Mouse (Mus musculus): ENCODE measurements around the gene Tmem160. TPM values are rescaled to one million over a fixed set of nuclear protein-coding genes. Genes with fewer than 3 reads are reported as not detected.

The Tmem160 gene
- polyA plus RNA-seq, 1 experiment from 2014 or later, result 90.2 TPM

Other genes with a start within 250 kb of the Tmem160 start
- gene Dhx34, start 230.7 kb upstream of the Tmem160 start, polyA plus RNA-seq (2016; fragmentation: Nextera tagmentation; extraction: Ambion mirVana), result 12.9 and 14.8 TPM in 2 replicates
- 0.54 and 0.57 TPM in 2 replicates for gene C5ar2, start 208.6 kb upstream of the Tmem160 start, polyA plus RNA-seq (2016; fragmentation: Nextera tagmentation; extraction: Ambion mirVana)
- gene C5ar1, start 193.2 kb upstream of the Tmem160 start, polyA plus RNA-seq (2016; fragmentation: Nextera tagmentation; extraction: Ambion mirVana), result 0.31 and 1.0 TPM in 2 replicates
- gene Inafm1, start 179.2 kb upstream of the Tmem160 start, polyA plus RNA-seq (2016; fragmentation: Nextera tagmentation; extraction: Ambion mirVana), result 6.2 and 10.0 TPM in 2 replicates
- gene Ccdc9, start 166.0 kb upstream of the Tmem160 start, polyA plus RNA-seq (2016; fragmentation: Nextera tagmentation; extraction: Ambion mirVana), result 19.6 and 31.0 TPM in 2 replicates
- gene Bbc3, start 144.4 kb upstream of the Tmem160 start, polyA plus RNA-seq (2016; fragmentation: Nextera tagmentation; extraction: Ambion mirVana), result 8.3 and 9.5 TPM in 2 replicates
- 302 and 359 TPM in 2 replicates for gene Sae1, start 65.0 kb upstream of the Tmem160 start, polyA plus RNA-seq (2016; fragmentation: Nextera tagmentation; extraction: Ambion mirVana)
- 12.9 and 19.4 TPM in 2 replicates for gene Zc3h4, start 51.9 kb upstream of the Tmem160 start, polyA plus RNA-seq (2016; fragmentation: Nextera tagmentation; extraction: Ambion mirVana)
- 0.34 and 0.45 TPM in 2 replicates for gene Npas1, start 24.9 kb downstream of the Tmem160 start, polyA plus RNA-seq (2016; fragmentation: Nextera tagmentation; extraction: Ambion mirVana)
- gene Arhgap35, start 162.2 kb downstream of the Tmem160 start, polyA plus RNA-seq (2016; fragmentation: Nextera tagmentation; extraction: Ambion mirVana), result 18.3 and 20.0 TPM in 2 replicates
- gene Ceacam15, start 222.9 kb downstream of the Tmem160 start, polyA plus RNA-seq (2016; fragmentation: Nextera tagmentation; extraction: Ambion mirVana), result 0.19 and 0.30 TPM in 2 replicates